Mouse (Mus musculus) kidney, embryonic 14.5 days (tissue): ENCODE data around the gene Chrna10. TPM values are rescaled to one million over a fixed set of nuclear protein-coding genes. Genes with fewer than 3 reads are reported as not detected.
A peak's percentile ranks its signal among the peaks of the same experiment; 100 is the strongest.

Experiments used
- ATAC-seq: fragments of 200-750 bp; cut with Nextera tagmentation; 2 replicates; pipeline ENCODE4 v1.8.0; 2017; ENCODE audit warnings: moderate number of reproducible peaks, mild to moderate bottlenecking, moderate TSS enrichment, moderate library complexity; ENCODE audit not compliant: low FRiP score, low TSS enrichment
- H3K27ac ChIP-seq: fragments of 300-500 bp; sonication (generic); 2 replicates; pipeline ENCODE4 v1.5.1; 2014; ENCODE audit warnings: low read depth, mild to moderate bottlenecking, low read length, moderate library complexity, mixed read lengths
- H3K27me3 ChIP-seq: fragments of 300-500 bp; sonication (generic); 2 replicates; pipeline ENCODE4 v1.6.1; 2014; ENCODE audit warnings: mild to moderate bottlenecking, low read length; ENCODE audit not compliant: control insufficient read depth, insufficient read depth
- H3K36me3 ChIP-seq: fragments of 300-500 bp; sonication (generic); 2 replicates; pipeline ENCODE4 v1.6.1; 2014; ENCODE audit warnings: low read length, mixed read lengths; ENCODE audit not compliant: control insufficient read depth, insufficient read depth
- H3K4me1 ChIP-seq: fragments of 300-500 bp; sonication (generic); 2 replicates; pipeline ENCODE4 v1.6.1; 2014; ENCODE audit warnings: low read length, mixed read lengths; ENCODE audit not compliant: control insufficient read depth, insufficient read depth
- H3K4me2 ChIP-seq: fragments of 300-500 bp; sonication (generic); replicated peaks from 2 replicates; pipeline ENCODE4 v1.6.1; 2014; ENCODE audit warnings: low read depth, mild to moderate bottlenecking, low read length
- H3K4me3 ChIP-seq: fragments of 300-500 bp; sonication (generic); 2 replicates; pipeline ENCODE4 v1.5.1; 2014; ENCODE audit warnings: mild to moderate bottlenecking, low read length
- H3K9ac ChIP-seq: fragments of 300-500 bp; sonication (generic); 2 replicates; pipeline ENCODE4 v1.6.1; 2014; ENCODE audit warnings: low read depth, mild to moderate bottlenecking, low read length, moderate library complexity
- H3K9me3 ChIP-seq: fragments of 300-500 bp; sonication (generic); 2 replicates; pipeline ENCODE4 v1.6.1; 2016; ENCODE audit warnings: low read length; ENCODE audit not compliant: control insufficient read depth
- whole genome bisulfite sequencing: fragments of 180-500 bp; shearing (Covaris S2); extraction: QIAGEN DNeasy Blood & Tissue Kit; methylation state at CpG from one replicate; pipeline ENCODE4 v1.1.7; 2014; 5-methylcytosine and 5-hydroxymethylcytosine counted together
- polyA plus RNA-seq: library from polyadenylated mRNA; unstranded; fragments of >200 nt; fragmentation: Nextera tagmentation; extraction: Ambion mirVana; gene quantifications from 2 replicates; pipeline ENCODE4 v1.2.1, GENCODE M21; 2014

Chrna10 gene
- polyA plus RNA-seq, 1 experiment from 2014 or later = not detected

- no peaks in the 10 kb centered on the region for H3K27me3 ChIP-seq
- no peak within 1 kb of the TSS for H3K4me2 ChIP-seq
- H3K36me3 ChIP-seq = no peaks in the 10 kb centered on the region
- 85% methylated on average over 7 of the region's 7 CpGs for WGBS
- H3K9ac ChIP-seq = no peak within 1 kb of the TSS
- H3K4me3 ChIP-seq = no peak within 1 kb of the TSS
- no peak within 1 kb of the TSS for H3K27ac ChIP-seq
- peaks cover 5% of the 10 kb centered on the region; the same call in 1 of the 2 replicates for H3K4me1 ChIP-seq
- H3K9me3 ChIP-seq = no peaks in the 10 kb centered on the region
- no peak for ATAC-seq
Measured at GRCm38 (mm10) chr7:102109171-102109570, 7.5 kb downstream of the Chrna10 start, which contains the start of gene Art5. Gene Art5 (minus strand): TSS chr7:102109489.

- 100% methylated on average over 1 of the region's 1 CpGs for WGBS
- ATAC-seq = no peak
- H3K4me1 ChIP-seq = peaks cover 5% of the 10 kb centered on the region; the same call in 1 of the 2 replicates
Measured at GRCm38 (mm10) chr7:102108206-102108605, 8.4 kb downstream of the Chrna10 start.

GRCm38 (mm10) chr7:102106700-102107141 lies 9.9 kb downstream of the Chrna10 start:
- peak overlapping the region; percentile 50; the same call in 1 of the 2 replicates for H3K9ac ChIP-seq
- peaks cover 5% of the 10 kb centered on the region; the same call in 1 of the 2 replicates for H3K4me1 ChIP-seq
- H3K36me3 ChIP-seq = no peaks in the 10 kb centered on the region
- peak overlapping the region; percentile 53 for H3K4me2 ChIP-seq
- 18% methylated on average over 23 of the region's 23 CpGs for WGBS
- no peaks in the 10 kb centered on the region for H3K9me3 ChIP-seq
- peak overlapping the region; percentile 22 for H3K4me3 ChIP-seq
- H3K27ac ChIP-seq = no peak overlapping the region
- ATAC-seq = peak; percentile 33; the same call in 1 of the 2 replicates
- H3K27me3 ChIP-seq = no peaks in the 10 kb centered on the region

More at GRCm38 (mm10) chr7:102108206-102108605, 8.4 kb downstream of the Chrna10 start:
- Histone ChIP-seq H3K27me3 (no peaks in the 10 kb centered on the region), H3K36me3 (no peaks in the 10 kb centered on the region), H3K9ac (no peak overlapping the region), H3K27ac (no peak overlapping the region), H3K9me3 (no peaks in the 10 kb centered on the region), H3K4me2 (no peak overlapping the region), H3K4me3 (no peak overlapping the region)

- H3K9ac ChIP-seq = no peak overlapping the region
- H3K27ac ChIP-seq = no peak overlapping the region
- ATAC-seq = no peak
- H3K9me3 ChIP-seq = no peaks in the 10 kb centered on the region
- no peaks in the 10 kb centered on the region for H3K27me3 ChIP-seq
- 68% methylated on average over 5 of the region's 5 CpGs for WGBS
- H3K4me3 ChIP-seq = no peak overlapping the region
- H3K36me3 ChIP-seq = no peaks in the 10 kb centered on the region
- no peak overlapping the region for H3K4me2 ChIP-seq
- H3K4me1 ChIP-seq = peaks cover 10% of the 10 kb centered on the region
Measured at GRCm38 (mm10) chr7:102104126-102104525, 12.5 kb downstream of the Chrna10 start.

GRCm38 (mm10) chr7:102103555-102103954 lies 13.1 kb downstream of the Chrna10 start:
- no peak for ATAC-seq
- Histone ChIP-seq H3K9me3 (no peaks in the 10 kb centered on the region), H3K4me3 (no peak overlapping the region), H3K4me2 (no peak overlapping the region), H3K27me3 (no peaks in the 10 kb centered on the region), H3K27ac (no peak overlapping the region), H3K9ac (no peak overlapping the region), H3K4me1 (peaks cover 14% of the 10 kb centered on the region), H3K36me3 (no peaks in the 10 kb centered on the region)
- WGBS = 78% methylated on average over 2 of the region's 2 CpGs

GRCm38 (mm10) chr7:102102696-102103095 lies 13.9 kb downstream of the Chrna10 start:
- H3K27me3 ChIP-seq = no peaks in the 10 kb centered on the region
- peaks cover 14% of the 10 kb centered on the region for H3K4me1 ChIP-seq
- 39% methylated on average over 6 of the region's 6 CpGs for WGBS
- H3K27ac ChIP-seq = no peak overlapping the region
- ATAC-seq = no peak
- no peak overlapping the region for H3K4me3 ChIP-seq
- no peaks in the 10 kb centered on the region for H3K36me3 ChIP-seq
- H3K9me3 ChIP-seq = no peaks in the 10 kb centered on the region
- H3K9ac ChIP-seq = no peak overlapping the region
- H3K4me2 ChIP-seq = no peak overlapping the region

- H3K9me3 ChIP-seq = no peaks in the 10 kb centered on the region
- no peaks in the 10 kb centered on the region for H3K27me3 ChIP-seq
- H3K4me2 ChIP-seq = no peak overlapping the region
- H3K4me1 ChIP-seq = peaks cover 14% of the 10 kb centered on the region
- no peak overlapping the region for H3K9ac ChIP-seq
- H3K36me3 ChIP-seq = no peaks in the 10 kb centered on the region
- no peak overlapping the region for H3K4me3 ChIP-seq
- no peak for ATAC-seq
- H3K27ac ChIP-seq = no peak overlapping the region
- 46% methylated on average over 8 of the region's 8 CpGs for WGBS
Measured at GRCm38 (mm10) chr7:102102241-102102640, 14.4 kb downstream of the Chrna10 start.

- no peaks in the 10 kb centered on the region for H3K36me3 ChIP-seq
- no peak for ATAC-seq
- H3K4me1 ChIP-seq = peaks cover 9% of the 10 kb centered on the region
- no peak within 1 kb of the TSS for H3K4me3 ChIP-seq
- no peaks in the 10 kb centered on the region for H3K9me3 ChIP-seq
- WGBS = 31% methylated on average over 5 of the region's 5 CpGs
- no peak within 1 kb of the TSS for H3K9ac ChIP-seq
- H3K27ac ChIP-seq = no peak within 1 kb of the TSS; the same call in 1 of the 2 replicates
- no peaks in the 10 kb centered on the region for H3K27me3 ChIP-seq
- H3K4me2 ChIP-seq = peak within 1 kb of the TSS; percentile 53
Measured at GRCm38 (mm10) chr7:102101487-102101886, 15.1 kb downstream of the Chrna10 start, which contains the start of gene Art1. Gene Art1 (plus strand): TSS chr7:102101743.

- H3K27ac ChIP-seq = no peak overlapping the region; the same call in 1 of the 2 replicates
- peak overlapping the region; percentile 53; the same call in 1 of the 2 replicates for H3K4me2 ChIP-seq
- peaks cover 9% of the 10 kb centered on the region for H3K4me1 ChIP-seq
- H3K27me3 ChIP-seq = no peaks in the 10 kb centered on the region
- peak; percentile 3; the same call in 1 of the 2 replicates for ATAC-seq
- H3K4me3 ChIP-seq = no peak overlapping the region
- no peaks in the 10 kb centered on the region for H3K36me3 ChIP-seq
- WGBS = 25% methylated on average over 5 of the region's 5 CpGs
- H3K9me3 ChIP-seq = no peaks in the 10 kb centered on the region
- no peak overlapping the region for H3K9ac ChIP-seq
Measured at GRCm38 (mm10) chr7:102100868-102101267, 15.8 kb downstream of the Chrna10 start.
